Mouse (Mus musculus) midbrain, embryonic 10.5 days (tissue): ENCODE measurements around the gene Atrnl1. TPM values are rescaled to one million over a fixed set of nuclear protein-coding genes. Genes with fewer than 3 reads are reported as not detected.
A peak's percentile ranks its signal among the peaks of the same experiment; 100 is the strongest.

Experiments
- DNase-seq: peaks from one replicate; pipeline ENCODE4 v3.0.0-alpha.2; 2017; ENCODE audit warnings: low spot score
- H3K27ac ChIP-seq: fragments of 300-500 bp; sonication (generic); replicated peaks from 2 replicates; pipeline ENCODE4 v1.5.1; 2016; ENCODE audit warnings: mild to moderate bottlenecking
- H3K27me3 ChIP-seq: fragments of 300-500 bp; sonication (generic); 2 replicates; pipeline ENCODE4 v1.6.1; 2016; ENCODE audit warnings: low read depth, mild to moderate bottlenecking; ENCODE audit not compliant: poor library complexity, severe bottlenecking
- H3K36me3 ChIP-seq: fragments of 300-500 bp; sonication (generic); 2 replicates; pipeline ENCODE4 v1.6.1; 2016; ENCODE audit warnings: mild to moderate bottlenecking, moderate library complexity
- H3K4me1 ChIP-seq: fragments of 300-500 bp; sonication (generic); 2 replicates; pipeline ENCODE4 v1.6.1; 2016
- H3K4me3 ChIP-seq: fragments of 300-500 bp; sonication (generic); 2 replicates; pipeline ENCODE4 v1.5.1; 2016; ENCODE audit warnings: mild to moderate bottlenecking, moderate library complexity
- H3K9me3 ChIP-seq: fragments of 300-500 bp; sonication (generic); replicated peaks from 2 replicates; pipeline ENCODE4 v1.6.1; 2016; ENCODE audit warnings: mild to moderate bottlenecking
- WGBS: fragments of 180-500 bp; shearing (Covaris S2); methylation state at CpG from one replicate; pipeline ENCODE4 v1.1.7; 2016; 5-methylcytosine and 5-hydroxymethylcytosine counted together
- polyA plus RNA-seq: library from polyadenylated mRNA; unstranded; fragments of >200 nt; fragmentation: Nextera tagmentation; extraction: Ambion mirVana; gene quantifications from 2 replicates; pipeline ENCODE4 v1.2.1, GENCODE M21; 2016

Gene Atrnl1
- polyA plus RNA-seq, 1 experiment from 2014 or later, result 3.0 TPM

DNA sequence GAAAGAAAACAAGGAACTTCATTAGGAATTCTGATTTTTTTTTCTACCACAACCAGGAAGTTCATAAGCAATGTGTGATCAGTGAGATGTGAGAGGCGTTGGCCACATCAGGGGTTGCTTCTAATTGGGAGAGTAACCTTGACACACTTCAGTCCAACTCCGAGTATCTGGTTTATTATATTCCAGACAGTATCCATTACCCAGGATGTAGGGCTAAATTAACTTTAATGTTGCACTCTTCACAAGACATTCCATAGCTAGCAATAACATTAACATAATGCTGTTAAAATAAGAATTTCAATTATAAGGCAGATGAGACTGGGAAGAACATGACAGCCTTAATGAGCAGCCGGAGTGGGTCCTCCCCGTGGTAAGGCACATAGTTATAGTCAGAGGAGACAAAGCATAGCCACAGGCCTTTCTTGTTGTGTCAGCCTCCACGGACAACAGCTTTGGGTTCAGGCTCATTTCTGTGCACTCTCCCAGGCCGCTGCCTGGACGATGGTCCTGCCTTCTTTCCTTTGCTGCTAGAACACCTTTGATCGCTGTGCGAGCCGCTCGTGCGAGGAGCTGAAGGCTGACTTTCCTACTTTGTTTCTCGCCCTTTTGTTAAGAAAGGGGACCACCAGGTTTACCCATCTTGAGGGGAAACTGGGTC, 338.6 kb downstream of the Atrnl1 start:
- Histone ChIP-seq H3K4me1 (no peaks in the 10 kb centered on the region), H3K27ac (0 out of 2 replicates have a peak overlapping the region, but pooled peaks have one; percentile 19), H3K4me3 (no peak overlapping the region), H3K27me3 (no peaks in the 10 kb centered on the region), H3K9me3 (no peaks in the 10 kb centered on the region), H3K36me3 (peaks cover 6% of the 10 kb centered on the region; the same call in 1 of the 2 replicates)
- DNase-seq, result no peak
- WGBS, result 81% methylated on average over 13 of the region's 13 CpGs

DNA sequence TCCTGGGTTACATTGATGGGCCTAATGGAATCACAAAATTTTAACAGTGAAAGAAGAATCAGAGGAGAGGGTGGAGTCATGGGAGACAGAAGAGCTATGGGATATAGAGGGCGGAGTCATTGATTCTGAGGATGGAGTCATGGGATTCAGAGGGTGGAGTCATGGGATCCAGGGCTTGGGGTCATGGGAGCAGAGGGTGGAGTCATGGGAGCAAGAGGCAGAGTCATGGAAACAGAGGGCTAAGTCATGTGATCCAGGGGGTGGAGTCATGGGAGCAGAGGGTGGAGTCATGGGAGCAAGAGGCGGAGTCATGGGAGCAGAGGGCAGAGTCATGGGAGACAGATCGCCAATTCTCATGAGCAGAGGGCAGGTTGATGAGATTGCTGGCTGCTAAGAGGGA, 343.3 kb downstream of the Atrnl1 start:
- Histone ChIP-seq H3K9me3 (no peaks in the 10 kb centered on the region), H3K27me3 (no peaks in the 10 kb centered on the region), H3K4me3 (no peak overlapping the region), H3K4me1 (no peaks in the 10 kb centered on the region), H3K36me3 (no peaks in the 10 kb centered on the region), H3K27ac (no peak overlapping the region)
- 97% methylated on average over 3 of the region's 3 CpGs for WGBS
- no peak for DNase-seq

GRCm38 (mm10) chr19:57956459-57956858, 345.6 kb downstream of the Atrnl1 start:
- Histone ChIP-seq H3K4me3 (no peak overlapping the region), H3K27ac (no peak overlapping the region), H3K9me3 (no peaks in the 10 kb centered on the region), H3K4me1 (peaks cover 6% of the 10 kb centered on the region), H3K36me3 (no peaks in the 10 kb centered on the region), H3K27me3 (no peaks in the 10 kb centered on the region)
- no peak for DNase-seq
- WGBS, result 77% methylated on average over 3 of the region's 3 CpGs

DNA sequence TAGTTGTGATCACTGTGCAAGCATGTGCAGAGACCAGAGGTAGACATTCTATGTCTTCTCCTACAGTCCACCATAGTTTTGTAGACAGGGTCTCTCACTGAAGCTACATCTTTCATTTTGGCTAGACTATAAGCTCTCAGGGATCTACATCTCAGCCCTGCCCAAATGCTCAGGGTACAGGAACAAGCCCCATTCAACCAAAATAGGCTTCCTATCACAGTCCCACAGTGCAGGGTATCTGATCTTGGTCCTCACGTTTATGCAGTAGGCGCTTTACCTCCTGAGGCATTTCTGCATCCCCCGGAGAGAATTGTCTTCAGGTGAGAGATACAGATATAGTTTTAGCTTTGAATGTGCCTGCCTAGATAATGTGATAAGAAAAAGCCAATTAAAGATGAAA, 346.5 kb downstream of the Atrnl1 start:
- H3K27me3 ChIP-seq, result no peaks in the 10 kb centered on the region
- no peak overlapping the region for H3K4me3 ChIP-seq
- WGBS, result 94% methylated on average over 3 of the region's 3 CpGs
- peaks cover 15% of the 10 kb centered on the region for H3K4me1 ChIP-seq
- DNase-seq, result no peak
- no peaks in the 10 kb centered on the region for H3K36me3 ChIP-seq
- H3K27ac ChIP-seq, result no peak overlapping the region
- no peaks in the 10 kb centered on the region for H3K9me3 ChIP-seq

GRCm38 (mm10) chr19:57958154-57958553, 347.3 kb downstream of the Atrnl1 start:
- no peak for DNase-seq
- H3K27me3 ChIP-seq, result no peaks in the 10 kb centered on the region
- H3K36me3 ChIP-seq, result no peaks in the 10 kb centered on the region
- H3K4me3 ChIP-seq, result no peak overlapping the region
- H3K9me3 ChIP-seq, result no peaks in the 10 kb centered on the region
- H3K27ac ChIP-seq, result no peak overlapping the region
- H3K4me1 ChIP-seq, result peaks cover 21% of the 10 kb centered on the region

GRCm38 (mm10) chr19:57958726-57959125, 347.9 kb downstream of the Atrnl1 start:
- DNase-seq, result no peak
- H3K27ac ChIP-seq, result no peak overlapping the region
- H3K9me3 ChIP-seq, result no peaks in the 10 kb centered on the region
- no peaks in the 10 kb centered on the region for H3K27me3 ChIP-seq
- H3K36me3 ChIP-seq, result no peaks in the 10 kb centered on the region
- no peak overlapping the region for H3K4me3 ChIP-seq
- 94% methylated on average over 5 of the region's 5 CpGs for WGBS
- peaks cover 21% of the 10 kb centered on the region for H3K4me1 ChIP-seq

DNA sequence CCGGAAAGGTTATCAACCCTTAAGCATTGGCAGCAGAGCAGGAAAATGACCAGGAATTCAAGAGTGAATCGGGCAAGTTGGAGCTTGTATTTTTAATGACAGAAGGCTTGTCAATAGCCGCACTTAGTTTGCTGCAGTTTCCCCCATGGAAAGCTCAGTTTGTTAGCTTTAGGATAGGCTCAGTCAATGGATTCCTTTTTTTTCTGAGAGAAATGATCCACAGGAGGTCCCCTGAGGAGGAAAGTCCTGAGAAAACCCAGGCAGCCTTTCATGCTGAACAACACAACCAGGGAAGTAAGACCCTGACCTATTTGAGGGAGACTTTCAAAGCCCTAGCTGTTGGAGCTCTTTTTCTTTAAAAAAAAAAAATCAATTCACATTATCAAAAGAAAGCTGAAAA, 350.5 kb downstream of the Atrnl1 start:
- Histone ChIP-seq H3K27ac (no peak overlapping the region), H3K4me1 (peaks cover 21% of the 10 kb centered on the region), H3K4me3 (no peak overlapping the region), H3K27me3 (no peaks in the 10 kb centered on the region), H3K9me3 (no peaks in the 10 kb centered on the region), H3K36me3 (no peaks in the 10 kb centered on the region)
- DNase-seq, result no peak
- WGBS, result 31% methylated on average over 3 of the region's 3 CpGs

- 75% methylated on average over 16 of the region's 16 CpGs for WGBS
- Histone ChIP-seq H3K27me3 (no peaks in the 10 kb centered on the region), H3K9me3 (no peaks in the 10 kb centered on the region), H3K4me1 (peaks cover 21% of the 10 kb centered on the region), H3K4me3 (no peak overlapping the region), H3K27ac (no peak overlapping the region; the same call in 1 of the 2 replicates), H3K36me3 (no peaks in the 10 kb centered on the region)
- no peak for DNase-seq
Measured at GRCm38 (mm10) chr19:57961738-57962640, 351.2 kb downstream of the Atrnl1 start.

DNA sequence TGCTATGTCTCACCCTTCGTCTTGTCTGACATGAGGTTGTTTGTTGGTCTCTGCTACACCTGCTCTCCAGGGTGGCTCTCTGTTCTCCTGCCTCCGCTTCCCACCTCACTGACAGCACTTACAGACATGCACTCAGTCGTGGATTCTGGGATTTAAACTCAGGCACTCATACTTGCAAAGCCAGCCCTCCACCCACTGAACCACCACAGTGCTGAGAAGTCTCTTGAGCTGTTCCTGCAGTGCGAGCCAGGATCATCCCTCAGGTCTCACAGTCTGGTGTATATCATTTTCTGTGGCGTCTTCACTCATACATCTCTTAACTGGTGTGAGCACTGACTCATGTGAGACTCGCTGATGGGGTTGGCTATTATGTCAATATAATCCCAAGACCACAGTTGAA, 353.0 kb downstream of the Atrnl1 start:
- peaks cover 21% of the 10 kb centered on the region for H3K4me1 ChIP-seq
- WGBS, result 88% methylated on average over 6 of the region's 6 CpGs
- H3K4me3 ChIP-seq, result no peak overlapping the region
- H3K27ac ChIP-seq, result no peak overlapping the region
- no peaks in the 10 kb centered on the region for H3K9me3 ChIP-seq
- DNase-seq, result no peak
- no peaks in the 10 kb centered on the region for H3K36me3 ChIP-seq
- no peaks in the 10 kb centered on the region for H3K27me3 ChIP-seq

DNA sequence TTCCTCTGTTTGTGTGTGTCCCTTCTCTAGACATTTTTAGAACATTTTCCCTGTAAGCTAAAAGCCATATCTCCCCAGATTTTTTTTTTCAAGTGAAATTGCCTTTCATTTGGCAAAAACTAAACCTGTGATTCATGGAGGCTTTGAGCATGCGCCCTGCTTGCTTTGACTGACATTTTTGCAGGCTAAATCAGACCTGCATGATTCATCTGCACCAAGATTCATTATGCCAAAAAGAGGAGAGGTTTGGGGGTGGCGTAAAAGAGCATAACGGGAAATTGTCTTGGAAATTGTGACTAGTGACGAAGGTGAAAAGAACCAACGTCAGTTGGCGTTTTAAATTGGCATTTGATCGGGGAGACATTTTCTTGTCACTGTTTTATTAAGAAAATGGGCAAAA, 358.9 kb downstream of the Atrnl1 start:
- H3K27ac ChIP-seq, result no peak overlapping the region
- WGBS, result 93% methylated on average over 7 of the region's 7 CpGs
- no peaks in the 10 kb centered on the region for H3K4me1 ChIP-seq
- no peak for DNase-seq
- no peaks in the 10 kb centered on the region for H3K36me3 ChIP-seq
- H3K27me3 ChIP-seq, result no peaks in the 10 kb centered on the region
- H3K9me3 ChIP-seq, result no peaks in the 10 kb centered on the region
- no peak overlapping the region for H3K4me3 ChIP-seq

GRCm38 (mm10) chr19:57970342-57970895, 359.6 kb downstream of the Atrnl1 start:
- Histone ChIP-seq H3K27me3 (no peaks in the 10 kb centered on the region), H3K36me3 (peaks cover 5% of the 10 kb centered on the region), H3K4me1 (no peaks in the 10 kb centered on the region), H3K9me3 (no peaks in the 10 kb centered on the region), H3K4me3 (no peak overlapping the region), H3K27ac (no peak overlapping the region)
- 92% methylated on average over 13 of the region's 13 CpGs for WGBS
- no peak for DNase-seq

GRCm38 (mm10) chr19:57975201-57975600, 364.4 kb downstream of the Atrnl1 start:
- no peak for DNase-seq
- Histone ChIP-seq H3K4me1 (no peaks in the 10 kb centered on the region), H3K4me3 (no peak overlapping the region), H3K27me3 (no peaks in the 10 kb centered on the region), H3K9me3 (no peaks in the 10 kb centered on the region), H3K27ac (no peak overlapping the region), H3K36me3 (peaks cover 12% of the 10 kb centered on the region)
- WGBS, result 91% methylated on average over 6 of the region's 6 CpGs
